Mouse (Mus musculus): ENCODE data around the gene Cyp51.
"Not testable (repeated sequence)": the region's sequence is repeated elsewhere in the genome, so short reads cannot be mapped to it uniquely, and the experiment has no call there.

The Cyp51 gene

DNA sequence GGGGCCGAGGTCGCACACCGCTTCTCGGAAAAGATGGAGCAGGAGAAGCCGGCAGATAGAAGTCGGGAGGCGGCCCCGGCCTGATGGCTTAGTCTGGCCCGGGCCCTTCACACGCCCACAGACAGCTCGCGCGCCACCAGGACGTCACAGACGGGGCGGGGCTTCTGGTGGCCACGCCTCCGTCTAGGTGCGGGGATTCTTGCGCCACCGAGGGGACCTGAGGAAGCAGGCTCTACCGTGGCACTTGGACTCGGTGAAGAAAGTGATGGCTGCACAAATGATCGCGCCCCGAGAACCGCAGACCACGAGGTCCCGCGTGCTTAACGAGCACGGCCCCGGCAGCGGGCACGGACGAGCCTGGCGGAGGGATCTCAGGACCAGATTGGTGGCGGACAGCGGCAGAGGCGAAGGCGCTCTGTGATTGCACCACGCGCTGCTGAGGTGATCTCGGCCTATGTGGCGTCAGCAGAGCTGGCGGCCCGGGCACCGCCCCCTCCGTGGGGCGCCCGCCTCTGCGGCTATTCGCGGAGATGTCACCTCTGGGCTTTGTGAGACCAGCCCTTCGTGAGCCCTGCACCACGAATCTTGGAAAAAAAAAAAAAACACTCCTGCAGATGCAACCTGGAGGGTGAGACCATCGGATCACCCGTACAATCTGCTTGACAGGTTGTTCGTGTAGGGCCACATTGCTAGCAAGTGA is at the start of gene Cyp51:
TSS of gene Cyp51 (minus strand) at position 406 of the 700 bp plus-strand sequence.
- peak; percentile 75 for DNase-seq (ENCODE audit: low read depth, low spot score)

DNA sequence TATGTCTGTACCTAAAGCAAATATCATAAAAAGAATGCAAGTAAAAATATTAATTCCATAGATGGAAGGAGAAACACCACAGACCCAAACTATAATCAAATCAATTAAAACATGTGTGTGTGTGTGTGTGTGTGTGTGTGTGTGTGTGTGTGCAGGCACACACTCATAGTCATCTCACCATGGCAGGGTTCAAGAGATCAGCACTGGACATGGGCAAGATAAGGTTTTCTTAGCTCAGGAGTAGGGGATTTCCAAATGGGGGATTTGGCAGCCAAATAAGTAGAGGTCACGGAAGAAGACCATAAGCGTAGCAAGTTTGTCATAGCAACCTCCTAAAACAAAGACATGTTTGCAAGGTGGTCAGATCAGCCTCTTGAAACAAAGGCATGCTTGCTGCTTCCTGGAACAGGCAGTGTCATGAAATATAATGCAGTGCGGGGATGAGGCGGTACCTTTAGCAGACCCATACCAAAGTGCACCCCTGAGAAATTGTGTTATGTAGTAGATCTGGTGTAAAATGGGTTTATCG is 8.1 kb upstream of the Cyp51 start:
- no peak for DNase-seq (ENCODE audit: low read depth, low spot score)

DNA sequence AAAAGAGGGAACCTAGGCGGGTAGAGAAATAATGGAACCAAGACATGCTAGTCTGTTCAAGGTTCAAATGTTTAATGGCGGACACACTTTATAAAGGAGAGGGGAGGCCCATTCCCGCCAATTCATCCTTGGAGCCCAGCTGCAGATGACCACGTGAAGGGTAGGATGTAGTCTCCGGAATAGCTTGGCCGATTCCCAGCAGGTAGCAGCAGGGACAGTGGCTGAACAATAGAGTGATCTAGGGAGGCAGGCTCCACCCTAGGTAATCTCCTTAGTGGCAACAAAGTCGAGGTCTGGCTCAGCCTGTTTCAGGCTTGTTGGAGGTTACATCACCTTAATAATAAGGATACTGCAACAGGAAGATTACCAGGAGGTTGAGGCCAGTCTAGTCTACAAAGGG is 2.5 kb upstream of the Cyp51 start:
- not testable (repeated sequence) for DNase-seq (ENCODE audit: low read depth, low spot score)

DNA sequence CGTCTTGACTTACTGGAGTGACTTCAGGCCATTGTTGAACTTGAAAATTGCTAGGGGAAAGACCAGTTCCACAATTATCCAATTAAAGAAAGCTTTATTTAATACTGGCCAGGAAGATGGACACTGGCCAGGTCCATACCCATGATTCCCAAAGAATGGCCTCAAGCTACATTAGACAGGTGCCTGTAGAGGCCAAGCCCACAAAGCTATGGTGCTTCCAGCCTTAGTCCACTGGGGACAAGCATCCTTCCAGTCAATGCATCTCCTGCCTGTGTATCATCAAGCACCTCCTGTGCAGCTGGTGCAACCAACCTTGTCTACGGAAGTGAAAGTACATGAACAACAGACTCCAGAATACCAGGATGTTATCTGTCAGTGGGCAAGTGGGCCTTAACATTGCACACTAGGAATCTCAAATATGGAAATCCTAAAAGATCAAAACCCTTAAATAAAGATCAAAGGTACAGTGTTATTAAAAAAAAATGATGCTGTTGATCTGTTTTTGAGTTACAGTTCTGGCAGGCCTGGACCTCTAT is 1.2 kb upstream of the Cyp51 start:
- DNase-seq (ENCODE audit: low read depth, low spot score): no peak

DNA sequence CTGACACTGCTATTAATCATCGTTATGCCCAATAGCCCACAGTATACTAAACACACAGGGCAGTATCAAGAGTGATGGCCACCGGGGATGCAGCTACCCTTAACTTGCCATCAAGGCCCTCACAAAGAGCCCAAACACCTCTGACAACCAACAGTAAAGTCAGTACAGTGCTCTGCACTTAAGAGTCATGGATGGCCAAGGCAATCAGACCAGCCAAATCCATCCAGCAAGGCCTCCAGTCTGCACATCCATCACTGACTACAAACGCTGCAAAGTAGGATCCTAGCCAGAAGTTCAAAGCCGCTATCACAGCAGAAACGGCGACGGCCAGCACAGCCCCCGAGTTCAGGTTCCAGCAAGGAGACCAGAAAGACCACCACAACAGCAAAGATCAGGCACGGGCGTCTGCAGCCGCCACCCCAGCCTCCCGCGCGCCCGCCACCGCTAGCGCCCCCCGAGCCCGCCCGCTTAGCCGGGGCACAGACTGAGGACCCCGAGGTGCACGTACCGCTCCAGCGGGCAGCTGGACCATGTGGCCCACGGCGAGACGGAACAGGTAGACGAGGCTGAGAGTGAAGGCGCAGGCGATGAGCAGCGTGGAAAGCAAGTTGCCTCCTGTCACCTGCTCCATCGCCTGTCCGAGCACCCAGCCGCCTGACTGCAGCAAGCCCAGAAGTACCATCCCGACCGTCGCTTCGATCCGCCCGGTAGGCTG is 763 bp downstream of the Cyp51 start:
- DNase-seq (ENCODE audit: low read depth, low spot score): peak; percentile 41

DNA sequence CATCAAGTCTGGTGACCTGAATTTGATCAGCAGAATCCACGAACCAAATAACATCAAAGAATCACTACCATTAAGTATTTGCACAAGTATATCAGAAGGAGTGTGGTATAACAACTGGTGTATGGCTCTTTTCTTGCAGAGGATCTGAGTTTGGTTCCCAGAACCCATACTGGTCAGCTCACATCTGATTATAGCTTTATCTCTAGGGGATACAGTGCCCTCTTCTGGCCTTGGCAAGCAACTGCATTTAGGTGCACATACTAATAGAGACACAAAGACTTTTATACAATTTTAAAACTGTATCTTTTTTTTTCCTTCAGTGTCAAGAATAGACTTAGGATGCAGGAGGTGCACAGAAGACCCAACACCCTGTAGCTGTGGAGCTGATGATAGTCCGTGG is 2.8 kb downstream of the Cyp51 start:
- peak; percentile 37 for DNase-seq (ENCODE audit: low read depth, low spot score)

DNA sequence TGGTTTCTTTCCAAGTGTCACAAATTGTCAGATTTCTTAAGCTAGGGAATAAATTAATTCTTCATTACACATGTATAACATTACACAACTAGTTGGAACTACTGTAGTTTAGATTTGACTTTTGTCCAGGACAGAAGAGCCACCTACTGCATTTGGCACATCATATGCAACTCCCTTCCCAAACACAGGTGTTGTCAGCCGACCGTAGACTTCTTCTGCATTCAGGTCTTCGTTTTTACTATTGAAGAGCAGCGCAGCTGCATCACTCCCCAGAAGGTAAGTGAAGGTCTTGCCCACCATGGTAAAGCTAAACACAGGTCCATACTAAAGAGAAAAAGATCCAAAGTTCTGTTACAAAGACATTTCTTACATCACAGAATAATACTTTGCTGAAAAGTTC is 3.5 kb downstream of the Cyp51 start:
- no peak for DNase-seq (ENCODE audit: low read depth, low spot score)

DNA sequence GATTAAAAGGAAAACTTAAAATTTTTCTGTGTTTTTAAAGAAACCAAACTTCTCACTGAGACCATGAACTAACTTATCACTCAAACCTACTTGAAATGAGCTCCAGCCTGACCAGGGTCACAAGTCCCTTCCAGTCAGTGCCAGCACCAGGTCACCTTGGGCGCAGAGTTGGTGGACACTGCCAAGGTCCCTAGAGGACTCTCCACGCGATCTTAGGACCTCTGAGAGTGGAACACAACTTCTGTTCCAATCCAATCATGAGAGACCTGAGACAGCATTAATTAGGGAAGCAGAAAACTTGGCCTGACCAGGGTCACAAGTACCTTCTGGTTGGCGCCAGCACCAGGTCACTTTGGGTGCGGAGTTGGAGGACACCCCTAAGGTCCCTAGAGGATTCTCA is 10.1 kb downstream of the Cyp51 start:
- no peak for DNase-seq (ENCODE audit: low read depth, low spot score)

DNA sequence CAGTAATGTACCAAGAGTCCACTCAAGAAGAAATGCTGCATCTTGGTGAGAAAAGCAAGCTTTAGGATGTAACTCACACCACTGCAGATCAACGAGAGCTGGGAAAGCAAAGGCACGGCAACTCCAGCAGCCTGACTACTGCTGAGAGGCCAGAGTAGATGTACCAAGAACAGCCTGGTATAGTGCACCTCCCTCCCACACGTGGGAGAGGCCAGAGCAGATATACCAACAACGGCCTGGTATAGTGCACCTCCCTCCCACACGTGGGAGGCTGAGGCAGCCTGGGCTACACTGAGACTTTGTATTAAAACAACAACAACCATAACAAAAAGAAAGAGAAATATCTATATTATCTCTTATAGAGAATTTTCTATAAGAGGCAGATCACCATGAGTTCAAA is 16.4 kb downstream of the Cyp51 start:
- DNase-seq (ENCODE audit: low read depth, low spot score): no peak

DNA sequence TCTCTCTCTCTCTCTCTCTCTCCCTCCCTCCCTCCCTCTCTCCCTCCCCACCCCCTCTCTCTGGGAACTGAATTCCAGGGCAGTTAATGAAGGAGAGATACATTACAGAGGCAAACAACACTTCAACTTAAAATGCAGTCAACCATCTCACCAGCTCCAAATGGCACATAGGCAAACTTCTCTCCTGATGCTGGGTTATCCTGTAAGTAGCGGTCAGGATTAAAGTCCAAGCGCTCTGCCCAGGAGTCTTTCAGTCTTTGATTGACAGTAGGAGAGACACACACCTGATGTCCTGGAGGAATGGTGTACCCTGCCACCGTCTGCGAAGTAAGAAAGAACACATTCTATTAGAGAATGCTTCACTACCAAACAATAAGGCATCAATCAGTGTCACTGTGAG is 18.2 kb downstream of the Cyp51 start:
- DNase-seq (ENCODE audit: low read depth, low spot score): no peak

DNA sequence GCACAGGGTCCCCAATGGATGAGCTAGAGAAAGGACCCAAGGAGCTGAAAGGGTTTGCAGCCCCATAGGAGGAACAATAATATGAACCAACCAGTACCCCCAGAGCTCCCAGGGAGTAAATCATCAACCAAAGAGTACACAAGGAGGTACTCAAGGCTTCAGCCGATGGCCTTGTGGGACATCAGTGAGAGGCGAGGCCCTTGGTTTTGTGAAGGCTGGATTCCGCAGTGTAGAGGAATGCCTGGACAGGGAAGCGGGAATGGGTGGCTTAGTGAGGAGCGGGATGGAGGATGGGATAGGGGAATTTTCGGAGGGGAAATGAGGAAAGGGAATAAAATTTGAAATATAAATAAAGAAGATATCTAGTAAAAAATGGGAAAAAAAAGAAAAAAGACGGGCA is 19.6 kb downstream of the Cyp51 start:
- DNase-seq (ENCODE audit: low read depth, low spot score): no peak

DNA sequence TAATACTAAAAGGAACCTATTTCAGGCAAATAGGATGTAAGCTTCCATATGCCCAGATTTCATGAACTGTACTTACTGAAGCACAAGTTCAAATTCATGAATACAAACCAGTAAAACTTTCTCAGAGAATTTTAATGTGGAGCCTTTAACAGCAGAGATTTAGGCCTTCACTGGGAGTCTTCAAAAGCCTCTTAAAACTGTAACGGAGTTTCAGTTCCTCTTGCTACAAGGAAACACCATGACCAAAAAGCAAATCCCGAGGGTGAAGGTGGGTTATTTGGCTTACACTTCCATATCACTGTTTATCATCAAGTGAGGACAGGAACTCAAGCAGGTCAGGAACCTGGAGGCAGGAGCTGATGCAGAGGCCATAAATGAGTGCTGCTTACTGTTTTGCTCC is 23.0 kb downstream of the Cyp51 start:
- no peak for DNase-seq (ENCODE audit: low read depth, low spot score)

DNA sequence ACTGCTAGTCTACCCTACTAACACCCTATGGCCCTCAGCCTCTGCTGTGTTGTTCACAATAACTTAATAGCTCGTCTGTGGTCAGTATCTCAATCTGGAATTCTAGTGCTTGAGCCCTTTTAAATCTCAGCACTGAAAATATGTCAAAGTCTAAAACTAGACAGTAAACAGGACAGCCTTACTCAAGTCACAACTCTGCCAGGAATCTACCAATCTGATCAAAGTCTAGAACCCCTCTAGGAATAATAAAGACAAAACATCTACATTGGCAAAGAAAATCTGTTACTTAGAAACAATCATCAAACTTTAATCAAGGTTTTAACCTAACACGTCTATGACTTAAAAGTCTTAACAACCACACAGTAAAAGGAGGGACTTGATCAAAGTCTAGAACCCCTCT is 23.7 kb downstream of the Cyp51 start:
- DNase-seq (ENCODE audit: low read depth, low spot score): no peak

DNA sequence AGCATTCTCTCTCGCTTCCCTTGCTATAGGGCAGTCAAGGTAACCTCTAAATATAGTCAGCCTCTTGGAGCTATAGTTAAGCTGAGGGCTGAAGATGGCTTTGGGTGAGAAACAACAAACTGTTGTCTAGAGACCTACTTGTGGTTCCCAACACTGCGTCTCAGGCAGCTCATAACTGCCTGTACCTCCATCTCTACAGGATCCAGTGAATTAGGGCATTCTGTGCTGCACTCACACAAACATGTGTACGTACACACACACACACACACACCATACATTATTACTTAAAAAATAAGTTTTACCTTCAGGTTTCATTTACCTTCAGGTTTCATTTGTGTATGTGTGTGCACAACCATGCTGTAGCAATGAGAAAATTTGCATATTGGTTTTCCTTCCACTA is 25.5 kb downstream of the Cyp51 start:
- DNase-seq (ENCODE audit: low read depth, low spot score): no peak

DNA sequence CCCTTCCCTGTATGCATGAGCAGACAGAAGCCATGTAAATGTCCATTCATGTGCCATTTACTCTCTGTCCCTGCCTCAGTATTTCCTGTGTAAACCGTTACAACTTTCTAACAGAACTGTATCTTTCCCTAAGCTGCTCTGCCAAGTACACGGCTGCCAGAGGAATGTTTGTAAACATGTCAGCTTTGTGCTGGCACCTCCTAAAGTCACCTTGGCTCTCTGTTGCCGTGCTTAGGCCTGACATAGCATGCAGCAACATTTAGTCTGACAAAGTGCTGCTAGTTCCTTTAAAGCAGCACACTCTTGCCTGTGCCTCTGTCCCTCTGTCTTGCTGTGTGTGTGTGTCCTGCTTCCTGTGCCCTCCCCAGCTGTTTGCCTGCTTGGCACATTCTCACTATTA is 37.3 kb downstream of the Cyp51 start:
- DNase-seq (ENCODE audit: low read depth, low spot score): no peak

DNA sequence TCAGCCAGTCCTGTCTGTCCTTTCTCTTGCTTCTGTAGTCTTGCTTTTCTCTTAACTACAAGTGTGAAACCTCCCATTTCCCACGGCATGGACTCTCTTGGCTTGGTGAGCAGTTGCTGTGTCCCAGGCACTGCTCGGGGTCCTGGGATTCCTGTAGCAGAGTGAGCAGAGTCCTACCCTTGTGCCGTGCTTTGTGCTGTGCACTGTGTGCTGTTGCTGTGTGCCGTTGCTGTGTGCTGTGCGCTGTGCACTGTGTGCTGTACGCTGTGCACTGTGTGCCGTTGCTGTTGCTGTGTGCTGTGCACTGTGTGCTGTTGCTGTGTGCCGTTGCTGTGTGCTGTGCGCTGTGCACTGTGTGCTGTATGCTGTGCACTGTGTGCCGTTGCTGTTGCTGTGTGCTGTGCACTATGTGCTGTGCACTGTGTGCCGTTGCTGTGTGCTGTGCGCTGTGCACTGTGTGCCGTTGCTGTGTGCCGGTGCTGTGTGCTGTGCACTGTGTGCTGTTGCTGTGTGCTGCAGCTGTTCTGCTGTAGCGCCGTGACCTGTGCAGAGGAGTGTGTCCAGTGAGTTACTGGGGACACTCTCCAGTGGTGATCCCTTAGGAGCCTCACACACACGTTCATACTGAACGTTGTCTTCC is 38.0 kb downstream of the Cyp51 start:
- DNase-seq (ENCODE audit: low read depth, low spot score): no peak

DNA sequence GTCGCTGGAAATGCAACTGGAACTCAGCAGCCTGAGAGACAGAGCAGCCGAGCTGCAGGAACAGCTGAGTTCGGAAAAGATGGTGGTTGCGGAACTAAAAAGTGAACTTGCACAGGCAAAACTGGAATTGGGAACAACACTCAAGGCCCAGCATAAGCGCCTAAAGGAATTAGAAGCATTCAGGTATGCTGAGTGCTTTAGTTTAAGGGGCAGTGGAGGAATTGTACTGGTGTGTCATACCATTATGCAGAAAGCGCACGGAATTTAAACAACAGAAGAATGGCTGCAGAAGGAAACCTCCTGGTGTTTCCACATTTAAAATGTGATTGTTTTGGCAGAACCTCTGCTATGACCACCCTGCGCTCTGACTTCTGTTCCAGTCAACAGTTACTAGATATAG is 44.2 kb downstream of the Cyp51 start:
- no peak for DNase-seq (ENCODE audit: low read depth, low spot score)

DNA sequence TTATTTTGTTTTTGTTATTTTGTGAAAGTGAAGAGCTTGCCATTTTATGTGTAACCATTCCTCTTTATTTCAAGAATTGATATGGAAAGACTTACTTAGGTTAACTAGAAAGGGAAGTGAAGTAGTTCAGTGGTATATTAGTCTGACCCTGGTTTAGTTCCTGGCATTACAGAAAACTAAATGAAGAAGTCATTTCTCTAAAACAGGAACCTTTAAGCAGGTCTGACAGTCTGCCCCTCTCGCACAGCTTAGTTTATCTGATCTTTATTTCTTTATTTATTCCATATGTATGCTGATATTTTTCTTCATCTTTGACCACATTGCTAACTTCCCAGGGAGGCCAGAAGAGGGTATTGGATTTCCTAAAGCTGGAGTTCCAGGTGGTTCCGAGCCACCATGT is 63.6 kb downstream of the Cyp51 start:
- DNase-seq (ENCODE audit: low read depth, low spot score): no peak

DNA sequence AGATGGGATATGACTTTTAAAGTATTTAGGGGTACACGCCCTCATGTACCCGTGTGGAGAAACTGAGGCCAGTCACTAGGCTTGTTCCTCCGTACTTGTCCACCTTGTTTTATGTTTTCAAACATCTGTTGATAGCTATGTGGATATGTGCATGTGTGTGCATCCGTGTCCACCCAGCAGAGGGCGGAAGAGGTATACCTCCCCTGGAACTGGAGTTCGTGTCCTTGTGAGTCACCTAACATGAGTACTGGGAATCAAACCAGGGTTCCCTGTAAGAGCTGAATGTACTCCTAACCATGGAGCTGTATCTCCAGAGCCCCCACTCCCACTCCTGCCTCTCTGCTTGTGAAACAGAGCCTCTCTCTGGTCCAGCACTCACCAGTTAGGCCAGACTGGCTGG is 64.2 kb downstream of the Cyp51 start:
- DNase-seq (ENCODE audit: low read depth, low spot score): no peak

DNA sequence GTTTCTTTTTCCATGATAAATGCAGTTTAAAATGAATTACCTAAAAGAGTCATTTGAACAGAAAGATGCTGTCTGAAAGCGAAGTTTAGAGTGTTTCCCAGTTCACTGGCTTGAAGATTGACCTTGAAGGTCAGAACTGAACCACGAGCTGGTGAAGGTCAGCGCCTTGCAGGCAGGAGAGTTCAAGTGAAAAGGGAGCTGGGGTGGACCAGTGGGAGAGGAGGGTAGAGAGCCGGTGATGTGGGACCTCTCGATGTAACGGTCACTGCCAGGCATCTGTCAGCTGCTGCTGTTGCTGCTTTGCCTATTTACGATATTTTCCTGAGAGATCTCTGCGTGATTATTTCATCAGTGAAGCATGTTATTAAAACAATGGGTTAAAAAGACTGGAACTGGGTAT is 65.2 kb downstream of the Cyp51 start:
- no peak for DNase-seq (ENCODE audit: low read depth, low spot score)

DNA sequence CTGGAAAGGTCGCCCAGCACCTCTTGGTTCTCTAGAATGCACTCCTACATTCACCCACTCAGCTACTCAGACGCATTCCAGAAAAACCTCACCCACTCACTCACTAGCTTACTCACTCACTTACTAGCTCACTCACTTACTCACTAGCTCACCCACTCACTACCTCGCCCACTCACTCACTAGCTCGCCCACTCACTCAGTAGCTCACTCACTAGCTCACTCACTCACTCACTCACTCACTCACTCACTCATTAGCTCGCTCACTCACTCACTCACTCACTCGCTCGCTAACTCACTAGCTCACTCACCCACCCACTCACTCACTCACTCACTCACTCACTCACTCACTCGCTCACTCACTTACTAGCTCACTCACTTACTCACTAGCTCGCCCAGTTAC is 67.9 kb downstream of the Cyp51 start:
- DNase-seq (ENCODE audit: low read depth, low spot score): no peak

DNA sequence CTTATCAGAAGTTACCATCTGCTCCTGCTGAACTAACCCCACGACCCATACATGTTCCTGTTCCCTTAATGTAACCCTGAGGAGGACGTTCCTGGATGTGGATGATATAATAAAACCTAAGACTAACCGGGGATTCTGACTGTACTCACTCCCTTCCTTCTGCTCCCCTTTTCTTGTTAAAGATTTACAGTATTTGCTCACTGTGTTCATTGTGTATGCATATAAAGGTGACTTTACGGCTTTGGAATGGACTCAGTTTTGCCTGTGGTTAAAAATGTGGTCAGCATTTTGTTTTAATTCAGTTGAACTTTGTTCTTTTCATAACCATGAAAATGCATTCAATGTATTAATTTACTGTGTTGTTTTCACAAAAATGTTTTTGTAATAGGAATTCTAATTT is 72.7 kb downstream of the Cyp51 start:
- no peak for DNase-seq (ENCODE audit: low read depth, low spot score)
